8 mouse cellular contexts compared by ENCODE assay signal in genomic region chr11:120951731-120952730, GRCm38 (mm10). TPM values are rescaled to one million over a fixed set of nuclear protein-coding genes. Genes with fewer than 3 reads are reported as not detected.
DNase-seq lines count a peak whose midpoint lies in the region; ATAC-seq and TF ChIP-seq lines count a peak whose summit lies in the region.

No protein-coding gene starts in this region.

- peak overlapping the region; percentile 81 for H3K4me2 ChIP-seq in heart, embryonic 15.5 days
- H3K4me2 ChIP-seq in hindbrain, embryonic 16.5 days (ENCODE audit: low read length) = peak overlapping the region; percentile 68
- peak overlapping the region; percentile 58 for H3K4me2 ChIP-seq in midbrain, embryonic 14.5 days (ENCODE audit: low read length)

- WGBS in heart, embryonic 15.5 days = 57% methylated on average over 9 of the region's 9 CpGs
- WGBS in heart, adult 2 months = 71% methylated on average over 9 of the region's 9 CpGs
- 79% methylated on average over 9 of the region's 9 CpGs for WGBS in embryonic facial prominence, embryonic 10.5 days
- 81% methylated on average over 9 of the region's 9 CpGs for WGBS in hindbrain, embryonic 16.5 days
- 82% methylated on average over 9 of the region's 9 CpGs for WGBS in midbrain, embryonic 14.5 days

- H3K4me3 ChIP-seq in heart, embryonic 15.5 days = peak overlapping the region; percentile 64
- no peak overlapping the region for H3K4me3 ChIP-seq in heart, adult 2 months
- H3K4me3 ChIP-seq in embryonic facial prominence, embryonic 10.5 days = peak overlapping the region; percentile 79
- peak overlapping the region; percentile 42 for H3K4me3 ChIP-seq in hindbrain, embryonic 16.5 days (ENCODE audit: low read length)
- H3K4me3 ChIP-seq in midbrain, embryonic 14.5 days (replicated peaks; ENCODE audit: low read depth, low read length) = no peak overlapping the region

- no peak for TF ChIP-seq CTCF in heart, adult 2 months (IDR thresholded peaks at IDR 0.05)

- TF ChIP-seq EP300 in heart, adult 2 months (IDR thresholded peaks at IDR 0.05; ENCODE audit: insufficient read depth, low read depth, low read length) = no peak

- peak overlapping the region; percentile 92 for H3K27ac ChIP-seq in heart, embryonic 15.5 days
- H3K27ac ChIP-seq in heart, adult 2 months = no peak overlapping the region
- H3K27ac ChIP-seq in embryonic facial prominence, embryonic 10.5 days (replicated peaks) = peak overlapping the region; percentile 91
- no peak overlapping the region for H3K27ac ChIP-seq in hindbrain, embryonic 16.5 days (ENCODE audit: low read depth, low read length)
- no peak overlapping the region for H3K27ac ChIP-seq in midbrain, embryonic 14.5 days (replicated peaks; ENCODE audit: low read depth, low read length)

- intact Hi-C loops in heart, adult 2 months (cut with DNase I) = loop anchor here (2.0 kb wide), 1 partner anchor 19 kb away; the partner anchor contains the start of gene Ccdc57

- TF ChIP-seq POLR2A in heart, adult 2 months (IDR thresholded peaks at IDR 0.05; ENCODE audit: insufficient read depth, low read depth, low read length) = no peak

- H3K9ac ChIP-seq in heart, embryonic 15.5 days = peak overlapping the region; percentile 44
- no peak overlapping the region for H3K9ac ChIP-seq in heart, adult 2 months (ENCODE audit: low read depth, low read length)
- H3K9ac ChIP-seq in hindbrain, embryonic 16.5 days (ENCODE audit: low read depth, low read length) = no peak overlapping the region; the same call in 1 of the 2 replicates
- no peak overlapping the region for H3K9ac ChIP-seq in midbrain, embryonic 14.5 days (replicated peaks; ENCODE audit: low read length)

- H3K9me3 ChIP-seq in heart, embryonic 15.5 days (replicated peaks) = no peaks in the 10 kb centered on the region
- H3K9me3 ChIP-seq in embryonic facial prominence, embryonic 10.5 days = no peaks in the 10 kb centered on the region
- no peaks in the 10 kb centered on the region for H3K9me3 ChIP-seq in hindbrain, embryonic 16.5 days (ENCODE audit: control insufficient read depth, low read length)
- no peaks in the 10 kb centered on the region for H3K9me3 ChIP-seq in midbrain, embryonic 14.5 days (ENCODE audit: control insufficient read depth, low read length)

- H3K4me1 ChIP-seq in heart, embryonic 15.5 days (replicated peaks) = peaks cover 69% of the 10 kb centered on the region
- H3K4me1 ChIP-seq in heart, adult 2 months (ENCODE audit: control insufficient read depth, insufficient read depth, low read length) = peaks cover 7% of the 10 kb centered on the region
- H3K4me1 ChIP-seq in embryonic facial prominence, embryonic 10.5 days = peaks cover 57% of the 10 kb centered on the region
- peaks cover 18% of the 10 kb centered on the region for H3K4me1 ChIP-seq in hindbrain, embryonic 16.5 days (ENCODE audit: control insufficient read depth, insufficient read depth, low read depth, low read length)
- H3K4me1 ChIP-seq in midbrain, embryonic 14.5 days (ENCODE audit: control insufficient read depth, insufficient read depth, low read length) = peaks cover 12% of the 10 kb centered on the region

- ATAC-seq in heart, embryonic 15.5 days (replicated peaks; ENCODE audit: insufficient number of reproducible peaks, insufficient read depth, low FRiP score, low read depth) = no peak
- no peak for ATAC-seq in hindbrain, embryonic 16.5 days
- ATAC-seq in midbrain, embryonic 14.5 days (ENCODE audit: low FRiP score, low TSS enrichment) = no peak

- no peaks in the 10 kb centered on the region for H3K27me3 ChIP-seq in heart, embryonic 15.5 days
- no peaks in the 10 kb centered on the region for H3K27me3 ChIP-seq in heart, adult 2 months (ENCODE audit: control insufficient read depth, insufficient read depth, low read length)
- peaks cover 19% of the 10 kb centered on the region; the same call in 1 of the 2 replicates for H3K27me3 ChIP-seq in embryonic facial prominence, embryonic 10.5 days (replicated peaks; ENCODE audit: low read depth, poor library complexity, severe bottlenecking)
- H3K27me3 ChIP-seq in hindbrain, embryonic 16.5 days (replicated peaks; ENCODE audit: control insufficient read depth, insufficient read depth, low read length) = peaks cover 28% of the 10 kb centered on the region
- H3K27me3 ChIP-seq in midbrain, embryonic 14.5 days (ENCODE audit: control insufficient read depth, insufficient read depth, low read length) = peaks cover 27% of the 10 kb centered on the region

- no peaks in the 10 kb centered on the region for H3K79me2 ChIP-seq in heart, adult 2 months (replicated peaks; ENCODE audit: control insufficient read depth, insufficient read depth, low read length)

- H3K36me3 ChIP-seq in heart, embryonic 15.5 days = peaks cover 20% of the 10 kb centered on the region
- no peaks in the 10 kb centered on the region for H3K36me3 ChIP-seq in heart, adult 2 months (ENCODE audit: control insufficient read depth, insufficient read depth, low read length)
- H3K36me3 ChIP-seq in embryonic facial prominence, embryonic 10.5 days (replicated peaks) = peaks cover 47% of the 10 kb centered on the region
- H3K36me3 ChIP-seq in hindbrain, embryonic 16.5 days (ENCODE audit: control insufficient read depth, insufficient read depth, low read length) = peaks cover 10% of the 10 kb centered on the region
- peaks cover 16% of the 10 kb centered on the region for H3K36me3 ChIP-seq in midbrain, embryonic 14.5 days (ENCODE audit: control insufficient read depth, insufficient read depth, low read length)

- DNase-seq in heart, adult 2 months = no peak
- DNase-seq in embryonic facial prominence, embryonic 10.5 days (ENCODE audit: low spot score) = peak; percentile 32
- no peak for DNase-seq in midbrain, embryonic 14.5 days
- DNase-seq in urinary bladder, postnatal 14 days (ENCODE audit: low spot score) = no peak
- no peak for DNase-seq in thymus, postnatal 36 days
- no peak for DNase-seq in lung, postnatal 10 days

RNA-seq across cellular contexts. Expression of gene Slc16a3, which starts 3.8 kb away (rescaled TPM):
- polyA plus RNA-seq in heart, embryonic 15.5 days (2015; fragmentation: Nextera tagmentation; extraction: Ambion mirVana) = 158 and 159 TPM in 2 replicates
- 1 to 10 TPM; 1.2 to 1.3 TPM for total RNA-seq in heart, adult 2 months (2021)
- polyA plus RNA-seq in heart, adult 2 months (2012; rRNA removed) = 4.0 and 4.2 TPM in 2 replicates
- 131 and 182 TPM in 2 replicates for polyA plus RNA-seq in embryonic facial prominence, embryonic 10.5 days (2016; fragmentation: Nextera tagmentation; extraction: Ambion mirVana)
- 11.5 and 15.2 TPM in 2 replicates for polyA plus RNA-seq in hindbrain, embryonic 16.5 days (2015; fragmentation: Nextera tagmentation; extraction: Ambion mirVana)
- 3.4 and 4.8 TPM in 2 replicates for polyA plus RNA-seq in midbrain, embryonic 14.5 days (2014; fragmentation: Nextera tagmentation; extraction: Ambion mirVana)

RNA-seq across cellular contexts. Expression of gene Ccdc57, which starts 19.4 kb away (rescaled TPM):
- 3.5 and 4.5 TPM in 2 replicates for polyA plus RNA-seq in heart, embryonic 15.5 days (2015; fragmentation: Nextera tagmentation; extraction: Ambion mirVana)
- total RNA-seq in heart, adult 2 months (2021) = 1 to 10 TPM in 1 of 2 experiments, under 1 TPM in 1; 0.86 to 1.1 TPM
- polyA plus RNA-seq in heart, adult 2 months (2012; rRNA removed) = 0.61 and 1.3 TPM in 2 replicates
- polyA plus RNA-seq in embryonic facial prominence, embryonic 10.5 days (2016; fragmentation: Nextera tagmentation; extraction: Ambion mirVana) = 6.5 and 6.8 TPM in 2 replicates
- 6.3 and 6.7 TPM in 2 replicates for polyA plus RNA-seq in hindbrain, embryonic 16.5 days (2015; fragmentation: Nextera tagmentation; extraction: Ambion mirVana)
- 5.5 and 7.0 TPM in 2 replicates for polyA plus RNA-seq in midbrain, embryonic 14.5 days (2014; fragmentation: Nextera tagmentation; extraction: Ambion mirVana)

RNA-seq across cellular contexts. Expression of gene Csnk1d, which starts 39.1 kb away (rescaled TPM):
- polyA plus RNA-seq in heart, embryonic 15.5 days (2015; fragmentation: Nextera tagmentation; extraction: Ambion mirVana) = 59.5 and 79.0 TPM in 2 replicates
- total RNA-seq in heart, adult 2 months (2021) = 10 to 100 TPM; 48.7 to 55.9 TPM
- 33.9 and 45.6 TPM in 2 replicates for polyA plus RNA-seq in heart, adult 2 months (2012; rRNA removed)
- 129 and 133 TPM in 2 replicates for polyA plus RNA-seq in embryonic facial prominence, embryonic 10.5 days (2016; fragmentation: Nextera tagmentation; extraction: Ambion mirVana)
- 124 and 141 TPM in 2 replicates for polyA plus RNA-seq in hindbrain, embryonic 16.5 days (2015; fragmentation: Nextera tagmentation; extraction: Ambion mirVana)
- polyA plus RNA-seq in midbrain, embryonic 14.5 days (2014; fragmentation: Nextera tagmentation; extraction: Ambion mirVana) = 81.5 and 85.8 TPM in 2 replicates

Comparison
In these comparisons a context has a peak if more than half of its experiments do, and no peak if none do; other contexts are left out.
1. H3K27ac ChIP-seq: peak in heart, embryonic 15.5 days (single experiment) and embryonic facial prominence, embryonic 10.5 days (single experiment); none in heart, adult 2 months (single experiment), hindbrain, embryonic 16.5 days (single experiment) and midbrain, embryonic 14.5 days (single experiment).
2. H3K4me3 ChIP-seq: peak in heart, embryonic 15.5 days (single experiment), embryonic facial prominence, embryonic 10.5 days (single experiment) and hindbrain, embryonic 16.5 days (single experiment); none in heart, adult 2 months (single experiment) and midbrain, embryonic 14.5 days (single experiment).
3. Peak in every context shown above with its lines, with median percentiles within 50 percentile points of each other: H3K4me2 ChIP-seq.